Mouse (Mus musculus) intestine, embryonic 16.5 days (tissue): ENCODE data around the gene Ipcef1. TPM values are rescaled to one million over a fixed set of nuclear protein-coding genes. Genes with fewer than 3 reads are reported as not detected.

Experiments
- ATAC-seq: fragments of 200-750 bp; cut with Nextera tagmentation; 2 replicates; pipeline ENCODE4 v1.8.0; 2017; ENCODE audit warnings: moderate TSS enrichment, moderate library complexity
- H3K27ac ChIP-seq: fragments of 300-500 bp; sonication (generic); 2 replicates; pipeline ENCODE4 v1.5.1; 2014; ENCODE audit warnings: mild to moderate bottlenecking, low read length
- H3K27me3 ChIP-seq: fragments of 300-500 bp; sonication (generic); replicated peaks from 2 replicates; pipeline ENCODE4 v1.6.1; 2014; ENCODE audit warnings: low read length, control low read depth, mixed read lengths; ENCODE audit not compliant: control insufficient read depth, insufficient read depth
- H3K36me3 ChIP-seq: fragments of 300-500 bp; sonication (generic); 2 replicates; pipeline ENCODE4 v1.6.1; 2014; ENCODE audit warnings: low read length, control low read depth; ENCODE audit not compliant: control insufficient read depth, insufficient read depth
- H3K4me1 ChIP-seq: fragments of 300-500 bp; sonication (generic); 2 replicates; pipeline ENCODE4 v1.6.1; 2014; ENCODE audit warnings: low read length, control low read depth, mixed read lengths; ENCODE audit not compliant: control insufficient read depth, insufficient read depth
- H3K4me2 ChIP-seq: fragments of 300-500 bp; sonication (generic); 2 replicates; pipeline ENCODE4 v1.6.1; 2014; ENCODE audit warnings: low read depth, low read length, control low read depth
- H3K4me3 ChIP-seq: fragments of 300-500 bp; sonication (generic); 2 replicates; pipeline ENCODE4 v1.5.1; 2014; ENCODE audit warnings: mild to moderate bottlenecking, low read length
- H3K9ac ChIP-seq: fragments of 300-500 bp; sonication (generic); 2 replicates; pipeline ENCODE4 v1.6.1; 2014; ENCODE audit warnings: low read depth, low read length
- H3K9me3 ChIP-seq: fragments of 300-500 bp; sonication (generic); 2 replicates; pipeline ENCODE4 v1.6.1; 2016; ENCODE audit warnings: low read length, control low read depth; ENCODE audit not compliant: control insufficient read depth
- WGBS: fragments of 180-500 bp; shearing (Covaris S2); extraction: QIAGEN DNeasy Blood & Tissue Kit; methylation state at CpG from one replicate; pipeline ENCODE4 v1.1.7; 2014; 5-methylcytosine and 5-hydroxymethylcytosine counted together
- polyA plus RNA-seq: library from polyadenylated mRNA; unstranded; fragments of >200 nt; fragmentation: Nextera tagmentation; extraction: Ambion mirVana; gene quantifications from 2 replicates; pipeline ENCODE4 v1.2.1, GENCODE M21; 2015

Ipcef1 gene
- polyA plus RNA-seq, 1 experiment from 2014 or later = 0.18 TPM

- no peak overlapping the region for H3K4me2 ChIP-seq
- H3K4me3 ChIP-seq = no peak overlapping the region
- H3K36me3 ChIP-seq = no peaks in the 10 kb centered on the region
- H3K9me3 ChIP-seq = no peaks in the 10 kb centered on the region
- WGBS = 75% methylated on average over 2 of the region's 2 CpGs
- no peak for ATAC-seq
- H3K27ac ChIP-seq = no peak overlapping the region
- H3K9ac ChIP-seq = no peak overlapping the region
- H3K27me3 ChIP-seq = no peaks in the 10 kb centered on the region
- no peaks in the 10 kb centered on the region for H3K4me1 ChIP-seq
Measured at GRCm38 (mm10) chr10:6956357-6956756, 95.9 kb downstream of the Ipcef1 start.

- H3K4me3 ChIP-seq = no peak overlapping the region
- no peaks in the 10 kb centered on the region for H3K36me3 ChIP-seq
- H3K27ac ChIP-seq = no peak overlapping the region
- H3K4me2 ChIP-seq = no peak overlapping the region
- H3K27me3 ChIP-seq = no peaks in the 10 kb centered on the region
- no peak for ATAC-seq
- no peaks in the 10 kb centered on the region for H3K9me3 ChIP-seq
- H3K9ac ChIP-seq = no peak overlapping the region
- H3K4me1 ChIP-seq = no peaks in the 10 kb centered on the region
Measured at GRCm38 (mm10) chr10:6954533-6954932, 97.7 kb downstream of the Ipcef1 start.

- no peak overlapping the region for H3K27ac ChIP-seq
- H3K9ac ChIP-seq = no peak overlapping the region
Measured at GRCm38 (mm10) chr10:6953115-6953514, 99.2 kb downstream of the Ipcef1 start.

GRCm38 (mm10) chr10:6936671-6937425 lies 115.4 kb downstream of the Ipcef1 start:
- 85% methylated on average over 4 of the region's 4 CpGs for WGBS

More at GRCm38 (mm10) chr10:6953115-6953514, 99.2 kb downstream of the Ipcef1 start:
- Histone ChIP-seq H3K9me3 (no peaks in the 10 kb centered on the region), H3K27me3 (no peaks in the 10 kb centered on the region), H3K4me2 (no peak overlapping the region), H3K4me3 (no peak overlapping the region), H3K4me1 (no peaks in the 10 kb centered on the region), H3K36me3 (no peaks in the 10 kb centered on the region)
- 69% methylated on average over 1 of the region's 1 CpGs for WGBS
- no peak for ATAC-seq

GRCm38 (mm10) chr10:6934776-6935175 lies 117.5 kb downstream of the Ipcef1 start:
- 67% methylated on average over 3 of the region's 3 CpGs for WGBS
- Histone ChIP-seq H3K4me2 (no peak overlapping the region), H3K4me1 (no peaks in the 10 kb centered on the region), H3K27ac (no peak overlapping the region), H3K9ac (no peak overlapping the region), H3K27me3 (no peaks in the 10 kb centered on the region), H3K36me3 (no peaks in the 10 kb centered on the region), H3K4me3 (no peak overlapping the region), H3K9me3 (no peaks in the 10 kb centered on the region)
- no peak for ATAC-seq

More at GRCm38 (mm10) chr10:6936671-6937425, 115.4 kb downstream of the Ipcef1 start:
- Histone ChIP-seq H3K4me1 (no peaks in the 10 kb centered on the region), H3K27ac (no peak overlapping the region), H3K4me3 (no peak overlapping the region), H3K4me2 (no peak overlapping the region), H3K36me3 (no peaks in the 10 kb centered on the region), H3K9me3 (no peaks in the 10 kb centered on the region), H3K9ac (no peak overlapping the region), H3K27me3 (no peaks in the 10 kb centered on the region)
- ATAC-seq = peak; percentile 78

GRCm38 (mm10) chr10:6930889-6931288 lies 121.4 kb downstream of the Ipcef1 start:
- 39% methylated on average over 2 of the region's 2 CpGs for WGBS
- H3K27me3 ChIP-seq = no peaks in the 10 kb centered on the region
- H3K27ac ChIP-seq = no peak overlapping the region
- H3K9me3 ChIP-seq = no peaks in the 10 kb centered on the region
- no peaks in the 10 kb centered on the region for H3K4me1 ChIP-seq
- H3K36me3 ChIP-seq = no peaks in the 10 kb centered on the region
- ATAC-seq = no peak
- H3K4me2 ChIP-seq = no peak overlapping the region
- H3K9ac ChIP-seq = no peak overlapping the region
- H3K4me3 ChIP-seq = no peak overlapping the region

- Histone ChIP-seq H3K27ac (no peak overlapping the region), H3K4me2 (no peak overlapping the region), H3K27me3 (no peaks in the 10 kb centered on the region)
Measured at GRCm38 (mm10) chr10:6930398-6930797, 121.9 kb downstream of the Ipcef1 start.

GRCm38 (mm10) chr10:6928905-6929304 lies 123.4 kb downstream of the Ipcef1 start:
- peak; percentile 95 for ATAC-seq
- WGBS = 32% methylated on average over 1 of the region's 1 CpGs
- H3K4me1 ChIP-seq = no peaks in the 10 kb centered on the region

More at GRCm38 (mm10) chr10:6930398-6930797, 121.9 kb downstream of the Ipcef1 start:
- H3K9ac ChIP-seq = no peak overlapping the region
- no peaks in the 10 kb centered on the region for H3K4me1 ChIP-seq
- H3K36me3 ChIP-seq = no peaks in the 10 kb centered on the region
- ATAC-seq = no peak
- 86% methylated on average over 1 of the region's 1 CpGs for WGBS
- H3K4me3 ChIP-seq = no peak overlapping the region
- H3K9me3 ChIP-seq = no peaks in the 10 kb centered on the region

GRCm38 (mm10) chr10:6927600-6928223 lies 124.6 kb downstream of the Ipcef1 start:
- Histone ChIP-seq H3K36me3 (no peaks in the 10 kb centered on the region), H3K27me3 (no peaks in the 10 kb centered on the region), H3K4me1 (no peaks in the 10 kb centered on the region), H3K9me3 (no peaks in the 10 kb centered on the region), H3K27ac (peak overlapping the region; percentile 23; the same call in 1 of the 2 replicates), H3K4me2 (no peak overlapping the region), H3K9ac (no peak overlapping the region), H3K4me3 (no peak overlapping the region)
- WGBS = 79% methylated on average over 4 of the region's 4 CpGs
- peak; percentile 56 for ATAC-seq

More at GRCm38 (mm10) chr10:6928905-6929304, 123.4 kb downstream of the Ipcef1 start:
- no peaks in the 10 kb centered on the region for H3K9me3 ChIP-seq
- H3K4me3 ChIP-seq = no peak overlapping the region
- H3K36me3 ChIP-seq = no peaks in the 10 kb centered on the region
- no peak overlapping the region for H3K9ac ChIP-seq
- no peaks in the 10 kb centered on the region for H3K27me3 ChIP-seq
- 0 out of 2 replicates have a peak overlapping the region, but pooled peaks have one; percentile 23 for H3K27ac ChIP-seq
- H3K4me2 ChIP-seq = no peak overlapping the region
